Mouse (Mus musculus): ENCODE data around the gene Rabif.

DNA sequence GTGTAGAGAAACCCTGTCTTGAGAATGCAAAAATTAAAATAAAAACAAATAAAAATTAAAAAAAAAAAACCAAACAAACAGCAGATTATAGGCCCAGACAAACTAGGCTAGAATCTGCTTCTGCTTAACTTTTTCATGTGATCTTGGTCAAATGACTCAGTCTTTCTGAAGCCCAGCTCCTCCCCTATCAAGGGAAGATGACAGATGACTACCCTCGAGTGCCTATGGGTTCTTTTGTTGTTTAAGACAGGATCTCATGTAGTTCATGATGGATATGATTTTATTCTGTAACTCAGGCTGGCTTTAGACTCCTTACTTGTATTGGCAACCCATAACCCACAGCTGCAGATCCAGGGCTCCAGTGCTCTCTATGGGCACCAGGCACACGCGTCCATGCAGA is 57.4 kb downstream of the Rabif start:
- TF ChIP-seq POLR2A (IDR thresholded peaks at IDR 0.05; ENCODE audit: extremely low read depth, insufficient read depth, low read length): no peak
- no peak for TF ChIP-seq CTCF (IDR thresholded peaks at IDR 0.05; ENCODE audit: extremely low read depth, insufficient read depth, low read length)

Measured in cortical plate, adult 2 months (tissue).